Mouse (Mus musculus): ENCODE measurements around the gene Rpusd3. TPM values are rescaled to one million over a fixed set of nuclear protein-coding genes. Genes with fewer than 3 reads are reported as not detected.
A peak's percentile ranks its signal among the peaks of the same experiment; 100 is the strongest.

The Rpusd3 gene
- 11.7 TPM for polyA plus RNA-seq (2012; fragmentation: generic; extraction: Trizol)

- Histone ChIP-seq H3K79me2 (ENCODE audit: control insufficient read depth, insufficient read depth) (no peaks in the 10 kb centered on the region), H3K27me3 (ENCODE audit: control insufficient read depth, insufficient read depth, insufficient read length) (no peaks in the 10 kb centered on the region), H3K36me3 (ENCODE audit: control insufficient read depth, insufficient read depth) (no peaks in the 10 kb centered on the region), H3K4me3 (peak within 1 kb of the TSS; percentile 42), H3K4me2 (ENCODE audit: low read depth) (peak within 1 kb of the TSS; percentile 91), H3ac (ENCODE audit: control insufficient read depth, insufficient read length) (peak within 1 kb of the TSS; percentile 23)
- peak; percentile 87 for TF ChIP-seq POLR2A (IDR thresholded peaks at IDR 0.05; ENCODE audit: insufficient read length, low read depth)
- no peak for TF ChIP-seq MAX (IDR thresholded peaks at IDR 0.05; ENCODE audit: low read depth)
- peak; percentile 86 for TF ChIP-seq POLR2AphosphoS2 (IDR thresholded peaks at IDR 0.05; ENCODE audit: insufficient read length, low read depth)
- no peak for TF ChIP-seq USF1 (IDR thresholded peaks at IDR 0.05; ENCODE audit: low read depth)
- no peak for TF ChIP-seq MYOG (IDR thresholded peaks at IDR 0.05; ENCODE audit: control insufficient read depth in 1 of 3, insufficient read depth in 1 of 3, insufficient read length in 2 of 3, low read depth in 2 of 3)
- TF ChIP-seq SRF (IDR thresholded peaks at IDR 0.05; ENCODE audit: control insufficient read depth, insufficient read length, low read depth): peak; percentile 51
These were observed at the start of gene Rpusd3 for GRCm38 (mm10) chr6:113419199-113419587. Gene Rpusd3 (minus strand): TSS chr6:113419340.

- Histone ChIP-seq H3K36me3 (ENCODE audit: control insufficient read depth, insufficient read depth) (no peaks in the 10 kb centered on the region), H3K27me3 (ENCODE audit: control insufficient read depth, insufficient read depth, insufficient read length) (peaks cover 22% of the 10 kb centered on the region), H3K79me2 (ENCODE audit: control insufficient read depth, insufficient read depth) (no peaks in the 10 kb centered on the region), H3ac (ENCODE audit: control insufficient read depth, insufficient read length) (no peak overlapping the region), H3K4me3 (no peak overlapping the region), H3K4me2 (ENCODE audit: low read depth) (no peak overlapping the region)
- no peak for TF ChIP-seq TCF3 (IDR thresholded peaks at IDR 0.05; ENCODE audit: insufficient read length, low read depth)
- no peak for TF ChIP-seq MYOG (IDR thresholded peaks at IDR 0.05; ENCODE audit: control insufficient read depth in 1 of 3, insufficient read depth in 1 of 3, insufficient read length in 2 of 3, low read depth in 2 of 3)
- TF ChIP-seq SRF (IDR thresholded peaks at IDR 0.05; ENCODE audit: control insufficient read depth, insufficient read length, low read depth): no peak
- TF ChIP-seq TCF12 (IDR thresholded peaks at IDR 0.05; ENCODE audit: insufficient read depth, poor library complexity, severe bottlenecking): no peak
- no peak for TF ChIP-seq REST (IDR thresholded peaks at IDR 0.05; ENCODE audit: insufficient read depth, insufficient read length)
- no peak for TF ChIP-seq POLR2AphosphoS2 (IDR thresholded peaks at IDR 0.05; ENCODE audit: insufficient read length, low read depth)
- TF ChIP-seq E2F4 (IDR thresholded peaks at IDR 0.05; ENCODE audit: insufficient read depth): no peak
- no peak for TF ChIP-seq MAX (IDR thresholded peaks at IDR 0.05; ENCODE audit: low read depth)
- TF ChIP-seq MYOD1 (IDR thresholded peaks at IDR 0.05; ENCODE audit: control insufficient read depth in 1 of 3, insufficient read length in 2 of 3, low read depth in 2 of 3): no peak
- TF ChIP-seq USF1 (IDR thresholded peaks at IDR 0.05; ENCODE audit: low read depth): no peak
These were observed 49.4 kb upstream of the Rpusd3 start for GRCm38 (mm10) chr6:113468512-113468911.

GRCm38 (mm10) chr6:113465602-113466001, 46.5 kb upstream of the Rpusd3 start:
- TF ChIP-seq MYOD1 (IDR thresholded peaks at IDR 0.05; ENCODE audit: control insufficient read depth in 1 of 3, insufficient read length in 2 of 3, low read depth in 2 of 3): no peak
- no peak for TF ChIP-seq E2F4 (IDR thresholded peaks at IDR 0.05; ENCODE audit: insufficient read depth)
- TF ChIP-seq TCF12 (IDR thresholded peaks at IDR 0.05; ENCODE audit: insufficient read depth, poor library complexity, severe bottlenecking): no peak
- TF ChIP-seq USF1 (IDR thresholded peaks at IDR 0.05; ENCODE audit: low read depth): no peak
- no peak for TF ChIP-seq POLR2A (IDR thresholded peaks at IDR 0.05; ENCODE audit: insufficient read length, low read depth)
- no peak for TF ChIP-seq POLR2AphosphoS2 (IDR thresholded peaks at IDR 0.05; ENCODE audit: insufficient read length, low read depth)
- TF ChIP-seq CEBPB (IDR thresholded peaks at IDR 0.05; ENCODE audit: insufficient read depth, poor library complexity, severe bottlenecking): no peak
- TF ChIP-seq SRF (IDR thresholded peaks at IDR 0.05; ENCODE audit: control insufficient read depth, insufficient read length, low read depth): no peak
- TF ChIP-seq MYOG (IDR thresholded peaks at IDR 0.05; ENCODE audit: control insufficient read depth in 1 of 3, insufficient read depth in 1 of 3, insufficient read length in 2 of 3, low read depth in 2 of 3): no peak
- TF ChIP-seq MAX (IDR thresholded peaks at IDR 0.05; ENCODE audit: low read depth): no peak
- Histone ChIP-seq H3K4me2 (ENCODE audit: low read depth) (no peak overlapping the region), H3K27me3 (ENCODE audit: control insufficient read depth, insufficient read depth, insufficient read length) (peaks cover 38% of the 10 kb centered on the region), H3ac (ENCODE audit: control insufficient read depth, insufficient read length) (no peak overlapping the region), H3K4me3 (no peak overlapping the region), H3K79me2 (ENCODE audit: control insufficient read depth, insufficient read depth) (no peaks in the 10 kb centered on the region), H3K36me3 (ENCODE audit: control insufficient read depth, insufficient read depth) (no peaks in the 10 kb centered on the region)

- H3ac ChIP-seq (ENCODE audit: control insufficient read depth, insufficient read length): no peak overlapping the region
- H3K4me2 ChIP-seq (ENCODE audit: low read depth): no peak overlapping the region
- H3K27me3 ChIP-seq (ENCODE audit: control insufficient read depth, insufficient read depth, insufficient read length): peaks cover 51% of the 10 kb centered on the region
- TF ChIP-seq MAX (IDR thresholded peaks at IDR 0.05; ENCODE audit: low read depth) (no peak), SRF (IDR thresholded peaks at IDR 0.05; ENCODE audit: control insufficient read depth, insufficient read length, low read depth) (no peak)
- no peaks in the 10 kb centered on the region for H3K79me2 ChIP-seq (ENCODE audit: control insufficient read depth, insufficient read depth)
- no peak overlapping the region for H3K4me3 ChIP-seq
- no peaks in the 10 kb centered on the region for H3K36me3 ChIP-seq (ENCODE audit: control insufficient read depth, insufficient read depth)
These were observed 44.9 kb upstream of the Rpusd3 start for GRCm38 (mm10) chr6:113464040-113464439.

- no peak overlapping the region for H3ac ChIP-seq (ENCODE audit: control insufficient read depth, insufficient read length)
- no peaks in the 10 kb centered on the region for H3K36me3 ChIP-seq (ENCODE audit: control insufficient read depth, insufficient read depth)
- peaks cover 51% of the 10 kb centered on the region for H3K27me3 ChIP-seq (ENCODE audit: control insufficient read depth, insufficient read depth, insufficient read length)
- no peak overlapping the region for H3K4me3 ChIP-seq
- H3K4me2 ChIP-seq (ENCODE audit: low read depth): no peak overlapping the region
- TF ChIP-seq SRF (IDR thresholded peaks at IDR 0.05; ENCODE audit: control insufficient read depth, insufficient read length, low read depth) (no peak), POLR2A (IDR thresholded peaks at IDR 0.05; ENCODE audit: insufficient read length, low read depth) (no peak), MYOD1 (IDR thresholded peaks at IDR 0.05; ENCODE audit: control insufficient read depth in 1 of 3, insufficient read length in 2 of 3, low read depth in 2 of 3) (no peak), TCF12 (IDR thresholded peaks at IDR 0.05; ENCODE audit: insufficient read depth, poor library complexity, severe bottlenecking) (no peak), TCF3 (IDR thresholded peaks at IDR 0.05; ENCODE audit: insufficient read length, low read depth) (no peak), REST (IDR thresholded peaks at IDR 0.05; ENCODE audit: insufficient read depth, insufficient read length) (no peak), USF1 (IDR thresholded peaks at IDR 0.05; ENCODE audit: low read depth) (no peak), MYOG (IDR thresholded peaks at IDR 0.05; ENCODE audit: control insufficient read depth in 1 of 3, insufficient read depth in 1 of 3, insufficient read length in 2 of 3, low read depth in 2 of 3) (no peak), POLR2AphosphoS2 (IDR thresholded peaks at IDR 0.05; ENCODE audit: insufficient read length, low read depth) (no peak), MAX (IDR thresholded peaks at IDR 0.05; ENCODE audit: low read depth) (no peak), CEBPB (IDR thresholded peaks at IDR 0.05; ENCODE audit: insufficient read depth, poor library complexity, severe bottlenecking) (no peak)
- no peaks in the 10 kb centered on the region for H3K79me2 ChIP-seq (ENCODE audit: control insufficient read depth, insufficient read depth)
These were observed 39.5 kb upstream of the Rpusd3 start for GRCm38 (mm10) chr6:113458635-113459034.

Measured in myocyte (in vitro differentiated cells).